ENCODE assay signal across 8 mouse cellular contexts in the genomic region with DNA sequence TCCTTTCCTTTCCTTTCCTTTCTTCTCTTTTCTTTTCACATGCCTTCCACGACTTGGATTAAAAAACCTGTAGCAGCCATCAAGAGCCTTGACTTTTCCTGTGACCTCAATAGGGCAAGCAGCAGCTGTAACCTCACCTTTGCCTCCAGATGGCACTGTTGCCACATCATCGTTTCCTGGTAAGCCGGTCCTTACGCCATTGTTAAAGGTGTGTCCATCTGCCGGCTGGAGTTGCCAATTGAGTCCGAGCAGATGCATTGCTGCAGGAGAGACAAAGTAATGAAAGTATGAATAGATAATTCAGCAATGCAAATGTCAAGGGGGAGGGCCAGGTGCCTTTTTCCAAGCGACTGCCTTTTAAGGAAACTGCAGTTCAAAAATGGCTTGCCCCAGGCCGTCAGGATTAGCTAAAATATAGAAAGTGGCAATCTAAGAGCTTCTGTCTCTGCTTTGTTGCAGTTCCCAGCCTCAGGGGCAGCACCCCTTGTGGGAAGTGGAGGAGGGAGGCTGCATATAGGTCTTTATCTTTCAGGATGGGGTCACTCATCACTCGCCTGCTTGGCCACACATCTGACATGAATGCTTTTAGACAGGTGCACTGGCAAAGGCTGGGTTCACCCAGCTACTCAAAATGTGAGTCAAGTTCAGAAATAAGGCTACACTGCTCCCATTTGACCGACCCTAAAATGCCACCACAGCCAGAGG.
DNase-seq lines count a peak whose midpoint lies in the region; ATAC-seq and TF ChIP-seq lines count a peak whose summit lies in the region.

No protein-coding gene starts in this region.

- peak; percentile 21 to 77 (median 75); a peak in 4 of 6 replicates for TF ChIP-seq CTCF in MEL (IDR thresholded peaks at IDR 0.05 in 2 of 3, conservative IDR thresholded peaks at IDR 0.05 in 1 of 3; ENCODE audit: control insufficient read depth in 1 of 3, insufficient read depth in 1 of 3, low read depth in 2 of 3, low read length in 3 of 3, poor library complexity in 1 of 3, severe bottlenecking in 1 of 3)
- TF ChIP-seq CTCF in liver, embryonic 14.5 days (IDR thresholded peaks at IDR 0.05; ENCODE audit: low read depth) = peak; percentile 71

- TF ChIP-seq RAD21 in MEL (IDR thresholded peaks at IDR 0.05; ENCODE audit: low read depth, low read length) = peak; percentile 79

- no peaks in the 10 kb centered on the region for H3K36me3 ChIP-seq in MEL (ENCODE audit: control insufficient read depth in 1 of 2, insufficient read depth in 2 of 2, low read length in 2 of 2)
- H3K36me3 ChIP-seq in forebrain, embryonic 14.5 days (ENCODE audit: control insufficient read depth, insufficient read depth, low read length) = no peaks in the 10 kb centered on the region
- H3K36me3 ChIP-seq in liver, embryonic 14.5 days (replicated peaks; ENCODE audit: control insufficient read depth, insufficient read depth, low read depth) = no peaks in the 10 kb centered on the region

- H3K79me2 ChIP-seq in MEL (ENCODE audit: control insufficient read depth, insufficient read depth, low read length, poor library complexity) = no peaks in the 10 kb centered on the region

- no peak for TF ChIP-seq EP300 in MEL (IDR thresholded peaks at IDR 0.05; ENCODE audit: low read depth in 1 of 2, low read length in 2 of 2)
- no peak for TF ChIP-seq EP300 in liver, embryonic 14.5 days (IDR thresholded peaks at IDR 0.05; ENCODE audit: low read depth)

- peak; percentile 61 for DNase-seq in MEL (ENCODE audit: low read depth, low spot score)
- DNase-seq in cerebellum, adult 11-12 months = peak; percentile 83
- DNase-seq in forebrain, embryonic 14.5 days (ENCODE audit: low spot score) = peak; percentile 93
- DNase-seq in heart, postnatal 10 days = peak; percentile 86 to 91
- peak; percentile 79 to 82 for DNase-seq in kidney, postnatal 25 days
- DNase-seq in liver, embryonic 14.5 days (ENCODE audit: low read depth in 3 of 3, low spot score in 3 of 3) = peak; percentile 7 to 13 (median 12)
- peak; percentile 26 for DNase-seq in ovary, adult 18-20 months (ENCODE audit: low spot score)
- DNase-seq in urinary bladder, postnatal 25 days (ENCODE audit: low spot score) = peak; percentile 69

- H3K4me1 ChIP-seq in MEL (ENCODE audit: control insufficient read depth in 1 of 2, insufficient read depth in 2 of 2, low read length in 2 of 2) = no peaks in the 10 kb centered on the region
- H3K4me1 ChIP-seq in forebrain, embryonic 14.5 days (ENCODE audit: control insufficient read depth, insufficient read depth, low read length) = peaks cover 29% of the 10 kb centered on the region
- no peaks in the 10 kb centered on the region for H3K4me1 ChIP-seq in liver, embryonic 14.5 days (replicated peaks; ENCODE audit: control insufficient read depth in 2 of 2, insufficient read depth in 2 of 2, low read length in 1 of 2)

- TF ChIP-seq POLR2A in MEL (IDR thresholded peaks at IDR 0.05; ENCODE audit: control insufficient read depth in 1 of 2, insufficient read depth in 1 of 2, low read depth in 1 of 2, low read length in 2 of 2, poor library complexity in 1 of 2) = no peak

- intact Hi-C loops in heart, postnatal 10 days (cut with DNase I) = loop anchor here (1.0 to 10.0 kb wide), 4 partner anchors 177 to 965 kb away; no protein-coding TSS in a partner anchor

- no peak overlapping the region for H3K27ac ChIP-seq in MEL (ENCODE audit: control insufficient read depth, low read depth, low read length)
- no peak overlapping the region; the same call in 1 of the 2 replicates for H3K27ac ChIP-seq in forebrain, embryonic 14.5 days (ENCODE audit: low read depth, low read length)
- no peak overlapping the region for H3K27ac ChIP-seq in liver, embryonic 14.5 days

- WGBS in forebrain, embryonic 14.5 days = 11% methylated on average over 10 of the region's 10 CpGs
- WGBS in liver, embryonic 14.5 days (ENCODE audit: insufficient replicate concordance) = 14% methylated on average over 10 of the region's 10 CpGs

- H3K4me2 ChIP-seq in forebrain, embryonic 14.5 days (ENCODE audit: low read length) = peak overlapping the region; percentile 41
- H3K4me2 ChIP-seq in liver, embryonic 14.5 days (ENCODE audit: low read depth) = no peak overlapping the region

- H3K9ac ChIP-seq in MEL (ENCODE audit: control insufficient read depth, low read depth, low read length, poor library complexity, severe bottlenecking) = no peak overlapping the region
- peak overlapping the region; percentile 35; the same call in 1 of the 2 replicates for H3K9ac ChIP-seq in forebrain, embryonic 14.5 days (ENCODE audit: low read length)
- H3K9ac ChIP-seq in liver, embryonic 14.5 days (replicated peaks) = no peak overlapping the region

- peak; percentile 83 for ATAC-seq in forebrain, embryonic 14.5 days
- no peak for ATAC-seq in liver, embryonic 14.5 days (ENCODE audit: insufficient read depth)

- H3K4me3 ChIP-seq in MEL (ENCODE audit: control insufficient read depth in 1 of 2, insufficient read depth in 1 of 2, low read depth in 2 of 2, low read length in 2 of 2) = no peak overlapping the region
- H3K4me3 ChIP-seq in forebrain, embryonic 14.5 days (ENCODE audit: low read depth, low read length) = no peak overlapping the region
- no peak overlapping the region for H3K4me3 ChIP-seq in liver, embryonic 14.5 days (ENCODE audit: insufficient read depth in 1 of 2, low read depth in 2 of 2, low read length in 2 of 2)

- no peaks in the 10 kb centered on the region for H3K27me3 ChIP-seq in MEL (ENCODE audit: control insufficient read depth in 1 of 2, insufficient read depth in 2 of 2, low read length in 2 of 2)
- no peaks in the 10 kb centered on the region for H3K27me3 ChIP-seq in forebrain, embryonic 14.5 days (replicated peaks; ENCODE audit: control insufficient read depth, insufficient read depth, low read length)
- H3K27me3 ChIP-seq in liver, embryonic 14.5 days (ENCODE audit: control insufficient read depth, insufficient read depth, low read length) = no peaks in the 10 kb centered on the region

- H3K9me3 ChIP-seq in MEL (replicated peaks; ENCODE audit: insufficient read depth, low read length) = no peaks in the 10 kb centered on the region
- no peaks in the 10 kb centered on the region for H3K9me3 ChIP-seq in forebrain, embryonic 14.5 days (replicated peaks; ENCODE audit: control insufficient read depth, low read length)
- H3K9me3 ChIP-seq in liver, embryonic 14.5 days (ENCODE audit: control insufficient read depth, low read length) = no peaks in the 10 kb centered on the region

TF ChIP-seq in MEL, 35 proteins besides CTCF, POLR2A, EP300 and RAD21:
- peak; percentile 51 for TF ChIP-seq ZC3H11A (IDR thresholded peaks at IDR 0.05; ENCODE audit: low read depth, low read length)
- TF ChIP-seq NRF1 (IDR thresholded peaks at IDR 0.05; ENCODE audit: insufficient read depth, low read depth, low read length, poor library complexity, severe bottlenecking) = no peak
- TF ChIP-seq SMC3 (IDR thresholded peaks at IDR 0.05; ENCODE audit: low read depth, low read length) = peak; percentile 83
- TF ChIP-seq MEF2A (IDR thresholded peaks at IDR 0.05; ENCODE audit: extremely low read depth, insufficient replicate concordance, low read depth, low read length, poor library complexity, severe bottlenecking) = no peak

Comparison
In these comparisons a context has a peak if more than half of its experiments do, and no peak if none do; other contexts are left out.
1. DNase-seq: peak in every context shown above with its lines; median percentile 93 in forebrain, embryonic 14.5 days; 88 in heart, postnatal 10 days; 83 in cerebellum, adult 11-12 months; 80 in kidney, postnatal 25 days; 69 in urinary bladder, postnatal 25 days; 61 in MEL; 26 in ovary, adult 18-20 months; 12 in liver, embryonic 14.5 days.